Mouse (Mus musculus) thymus, postnatal 0 days (tissue): Measurements from ENCODE around the gene Med25. TPM values are rescaled to one million over a fixed set of nuclear protein-coding genes. Genes with fewer than 3 reads are reported as not detected.

Experiments
- DNase-seq: peaks from one replicate; pipeline ENCODE4 v3.0.0-alpha.2; 2015; ENCODE audit warnings: low spot score
- polyA plus RNA-seq: library from polyadenylated mRNA; unstranded; fragments of >200 nt; fragmentation: Nextera tagmentation; extraction: Ambion mirVana; gene quantifications from 2 replicates; pipeline ENCODE4 v1.2.1, GENCODE M21; 2015

Gene Med25
- polyA plus RNA-seq, 1 experiment from 2014 or later = 60.0 TPM

DNA sequence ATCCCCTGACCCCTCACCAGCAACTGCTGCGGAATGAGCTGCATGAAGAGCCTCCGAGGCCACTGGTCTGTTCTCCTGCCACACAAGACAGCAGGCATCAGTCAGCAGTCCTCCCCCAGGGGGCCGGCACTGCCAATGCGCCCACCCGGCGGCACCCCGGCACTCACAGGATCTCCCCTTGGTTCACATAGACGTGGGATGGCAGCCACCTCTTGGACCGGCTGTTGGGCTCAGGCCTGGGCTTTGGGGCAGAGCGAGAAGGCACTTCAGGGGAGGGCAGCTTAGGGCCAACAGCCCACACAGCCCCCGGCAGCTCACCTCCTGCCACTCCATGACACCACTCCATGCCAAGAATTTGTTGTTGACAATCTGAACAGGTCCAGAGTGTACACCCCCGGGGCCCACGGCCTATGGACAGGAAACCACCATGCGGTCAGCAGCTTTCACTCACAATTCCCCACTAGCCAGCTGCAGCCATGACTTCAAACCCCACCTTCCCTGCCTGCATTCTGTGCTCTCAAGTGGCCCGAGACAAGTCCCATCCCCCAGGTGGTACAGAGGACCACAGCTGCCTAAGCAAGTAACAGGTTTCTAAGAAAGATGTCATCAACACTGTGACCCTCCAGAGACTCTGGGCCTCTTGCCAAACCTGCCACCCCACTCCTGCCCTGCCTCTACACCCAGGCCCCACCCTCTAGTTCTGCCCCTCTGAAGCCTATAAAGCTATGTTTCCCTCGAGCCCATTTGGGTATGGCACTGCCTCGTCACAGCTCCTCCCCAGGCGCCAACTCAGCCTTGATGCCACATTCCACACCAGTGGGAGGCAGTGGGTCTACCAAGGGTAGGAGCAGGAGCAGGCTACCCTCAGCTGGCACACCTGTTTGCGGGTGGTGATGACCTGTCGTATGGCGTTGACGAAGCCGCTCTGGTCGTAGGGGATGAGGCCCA lies 27.6 kb downstream of the Med25 start:
- DNase-seq = no peak

DNA sequence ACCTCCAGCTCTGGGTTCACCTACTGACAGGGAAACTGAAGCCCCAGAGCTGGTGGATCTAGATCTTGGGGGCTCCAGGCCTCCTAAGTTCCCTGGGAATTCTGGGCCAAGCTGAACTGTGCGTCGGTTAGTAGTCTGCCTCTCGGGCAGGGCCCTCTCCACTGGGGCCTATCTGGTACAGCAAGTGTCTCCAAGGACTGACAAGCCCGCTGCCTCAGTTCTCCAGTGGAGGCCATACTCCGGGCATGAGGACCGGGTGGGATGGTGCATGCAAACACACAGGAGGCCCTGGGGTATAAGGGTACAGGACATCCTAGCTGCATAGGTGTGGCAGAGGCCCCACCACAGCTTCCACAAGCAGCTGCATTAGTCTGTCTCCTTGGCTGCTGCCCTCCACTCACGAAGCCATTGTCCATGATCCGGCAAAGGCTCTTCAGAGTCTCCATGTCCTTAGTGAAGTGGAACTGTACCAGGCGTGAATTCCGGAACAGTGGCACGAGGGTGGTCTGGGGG lies 28.5 kb downstream of the Med25 start:
- no peak for DNase-seq

DNA sequence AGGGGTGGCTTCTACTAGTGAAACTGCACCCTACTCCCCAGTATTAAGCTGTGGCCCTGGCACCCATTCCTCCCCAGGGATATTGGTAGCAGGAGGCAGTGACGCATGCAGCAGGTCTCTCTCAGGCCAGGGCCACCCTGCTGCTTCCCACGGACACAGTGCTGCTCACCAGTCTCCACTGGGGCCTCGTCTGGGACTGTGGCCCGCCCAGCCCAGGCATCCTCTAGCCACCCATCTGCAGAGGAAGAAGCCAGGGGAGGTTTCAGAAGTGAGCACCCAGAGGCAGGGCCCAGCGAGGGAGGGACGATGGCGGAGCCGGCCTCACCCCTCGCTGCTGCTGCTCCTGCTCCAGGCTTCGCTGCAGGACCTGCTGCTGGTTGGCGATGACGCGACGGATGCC lies 29.3 kb downstream of the Med25 start:
- no peak for DNase-seq

DNA sequence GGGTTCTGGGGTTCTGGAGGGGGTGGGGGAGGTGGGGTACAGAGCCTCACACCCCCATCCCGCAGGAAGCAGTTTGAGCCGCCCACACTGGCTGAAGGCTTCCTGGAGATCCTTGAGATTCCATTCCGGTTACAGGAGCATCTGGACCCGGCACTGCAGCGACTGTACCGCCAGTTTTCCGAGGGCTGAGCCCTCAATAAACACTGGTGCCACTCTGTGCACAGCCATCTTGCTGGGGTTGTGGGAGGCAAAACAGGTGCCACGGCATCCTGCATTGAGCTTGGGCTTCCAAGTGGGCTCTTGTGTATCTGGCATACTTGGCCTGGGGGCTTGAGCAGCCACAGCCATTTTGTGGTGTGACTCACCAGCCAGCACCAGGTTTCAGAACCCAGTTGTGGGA lies 30.1 kb downstream of the Med25 start:
- DNase-seq = no peak

DNA sequence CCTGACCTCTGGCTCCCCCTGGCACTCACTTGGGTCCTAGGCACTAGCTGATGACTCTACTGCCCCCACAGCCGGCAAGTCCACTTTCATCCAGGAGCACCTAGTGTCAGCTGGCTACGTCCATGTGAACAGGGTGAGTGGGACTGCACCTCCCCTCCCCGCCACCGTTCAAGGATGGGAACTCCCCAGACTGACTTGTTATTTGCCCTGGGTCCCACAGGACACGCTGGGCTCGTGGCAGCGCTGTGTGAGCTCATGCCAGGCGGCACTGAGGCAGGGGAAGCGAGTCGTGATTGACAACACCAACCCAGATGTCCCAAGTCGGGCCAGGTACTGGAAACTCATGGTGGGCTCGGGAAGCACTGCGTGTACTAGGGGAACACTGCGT lies 31.1 kb downstream of the Med25 start:
- no peak for DNase-seq

DNA sequence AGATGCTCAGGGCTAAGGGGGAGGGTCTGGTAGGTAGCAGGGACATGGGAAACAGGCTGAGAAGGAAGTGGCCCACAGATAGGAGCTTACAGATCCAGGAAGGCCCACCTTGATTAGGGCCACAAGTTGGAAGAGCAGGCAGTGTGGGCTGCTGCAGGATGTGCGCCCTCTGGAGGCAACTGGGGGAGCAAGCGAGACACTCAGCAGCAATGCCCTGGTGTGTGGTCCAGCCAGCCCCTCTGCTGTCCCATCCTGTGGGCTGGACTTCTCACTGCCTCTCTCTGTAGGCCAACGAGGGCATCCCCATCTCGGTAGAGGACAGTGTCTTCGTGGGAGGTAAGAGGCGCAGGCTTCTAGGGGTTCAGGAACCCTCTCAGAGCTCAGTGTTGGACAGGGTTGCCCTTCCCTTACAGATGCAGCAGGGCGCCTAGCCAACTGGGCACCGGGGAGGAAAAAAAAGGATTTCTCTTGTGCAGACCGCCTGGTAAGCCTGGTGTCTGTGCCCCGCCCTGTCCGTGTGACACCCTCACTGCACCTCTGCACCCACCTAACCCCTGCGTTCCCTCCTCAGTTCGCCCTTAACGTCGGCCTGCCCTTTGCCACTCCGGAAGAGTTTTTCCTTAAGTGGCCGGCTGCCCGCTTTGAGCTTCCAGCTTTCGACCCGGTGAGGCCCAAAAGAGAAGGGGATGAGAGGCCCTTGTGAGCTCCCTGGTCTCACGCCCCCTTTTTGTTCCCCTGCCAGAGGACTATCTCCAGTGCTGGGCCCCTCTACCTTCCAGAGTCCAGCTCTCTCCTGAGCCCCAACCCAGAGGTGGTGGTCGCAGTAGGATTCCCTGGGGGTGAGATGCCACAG lies 31.7 kb downstream of the Med25 start:
- peak; percentile 68 for DNase-seq

DNA sequence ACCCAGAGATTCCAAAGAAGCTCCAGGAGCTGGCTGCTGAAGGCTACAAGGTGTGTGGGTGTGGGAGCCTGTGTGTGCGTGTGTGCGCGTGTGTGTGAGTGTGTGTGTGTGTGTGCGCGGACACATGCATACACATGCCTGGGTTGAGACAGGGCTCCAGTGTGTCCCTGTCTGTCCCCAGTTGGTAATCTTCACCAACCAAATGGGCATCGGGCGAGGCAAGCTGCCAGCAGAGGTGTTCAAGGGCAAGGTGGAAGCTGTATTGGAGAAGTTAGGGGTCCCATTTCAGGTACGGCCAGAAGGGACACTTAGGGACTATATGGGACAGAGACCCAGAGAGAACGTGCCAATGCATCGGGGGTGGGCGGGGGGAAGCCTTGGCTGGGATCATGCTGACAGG lies 32.6 kb downstream of the Med25 start:
- no peak for DNase-seq

DNA sequence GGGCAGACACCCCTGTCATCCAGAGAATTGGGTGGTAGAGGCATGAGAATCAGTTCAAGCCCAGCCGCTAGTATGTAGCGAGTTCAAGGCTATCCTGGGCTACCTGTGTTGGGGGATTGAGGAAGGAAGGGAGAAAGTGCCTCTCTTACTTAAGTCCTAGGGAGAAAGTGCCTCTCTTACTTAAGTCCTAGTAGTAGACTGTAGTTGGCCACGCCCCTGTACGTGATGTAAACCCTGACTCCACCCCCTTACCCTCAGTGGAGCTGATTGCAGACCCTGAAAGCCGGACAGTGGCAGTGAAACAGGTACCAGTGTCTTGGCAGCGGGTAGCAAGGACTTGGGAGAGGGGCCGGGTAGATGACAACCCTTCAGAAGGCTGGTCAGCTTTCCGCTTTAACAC lies 34.6 kb downstream of the Med25 start:
- peak; percentile 47 for DNase-seq

DNA sequence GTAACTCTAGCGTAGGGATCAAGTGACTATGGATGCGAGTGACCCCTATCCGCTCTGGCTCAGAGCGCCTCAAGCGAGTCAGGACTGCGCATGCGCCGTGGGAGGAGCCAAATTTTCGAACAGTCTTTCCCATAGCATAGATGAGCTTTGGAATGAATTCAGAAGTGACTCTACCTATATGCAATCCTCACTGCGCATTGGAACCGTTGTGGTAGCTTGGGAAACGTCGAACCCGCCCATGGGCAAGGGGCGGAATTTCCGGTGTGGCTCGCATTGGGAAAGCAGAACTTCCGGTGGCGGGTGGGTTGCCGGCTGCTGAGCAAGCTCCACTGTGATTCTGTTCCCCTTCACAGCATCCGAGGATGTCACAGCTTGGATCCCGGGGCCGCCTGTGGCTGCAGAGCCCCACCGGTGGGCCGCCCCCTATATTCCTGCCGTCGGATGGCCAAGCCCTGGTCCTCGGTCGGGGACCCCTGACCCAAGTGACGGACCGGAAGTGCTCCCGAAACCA lies 35.4 kb downstream of the Med25 start, which contains the start of gene Pnkp:
Pnkp (plus strand) TSS at position 98 of the 511 bp plus-strand sequence.
- peak; percentile 89 for DNase-seq

DNA sequence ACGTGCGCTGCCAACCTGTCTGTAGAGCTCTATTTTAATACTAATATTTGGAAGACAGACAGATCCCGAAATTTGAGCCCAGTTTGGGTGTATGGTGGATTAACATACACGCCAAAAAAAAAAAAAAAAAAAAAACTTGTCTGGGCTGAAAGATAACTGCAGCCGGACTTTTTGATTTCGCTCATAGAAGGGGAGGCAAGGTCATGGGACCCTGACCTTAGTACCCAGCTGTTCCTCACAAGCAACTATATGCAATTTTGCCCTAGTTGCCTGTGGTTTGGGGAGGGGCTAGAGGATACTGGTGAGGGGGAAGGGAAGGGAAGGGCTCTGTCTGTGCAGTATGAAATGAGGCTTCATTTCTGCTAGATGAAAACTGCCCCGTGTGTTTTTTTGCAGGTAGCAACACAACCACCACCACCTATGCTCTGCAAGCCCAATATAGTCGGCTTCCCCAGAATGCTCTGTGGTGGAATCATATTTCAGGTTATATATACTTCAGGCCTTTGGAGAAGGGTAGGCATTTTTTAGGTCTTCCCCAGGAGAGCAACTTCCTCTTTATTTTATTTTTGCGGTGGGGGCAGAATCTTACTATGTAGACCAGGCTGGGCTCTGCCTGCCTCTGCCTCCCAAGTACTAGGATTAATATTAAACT lies 36.1 kb downstream of the Med25 start:
- peak; percentile 60 for DNase-seq

DNA sequence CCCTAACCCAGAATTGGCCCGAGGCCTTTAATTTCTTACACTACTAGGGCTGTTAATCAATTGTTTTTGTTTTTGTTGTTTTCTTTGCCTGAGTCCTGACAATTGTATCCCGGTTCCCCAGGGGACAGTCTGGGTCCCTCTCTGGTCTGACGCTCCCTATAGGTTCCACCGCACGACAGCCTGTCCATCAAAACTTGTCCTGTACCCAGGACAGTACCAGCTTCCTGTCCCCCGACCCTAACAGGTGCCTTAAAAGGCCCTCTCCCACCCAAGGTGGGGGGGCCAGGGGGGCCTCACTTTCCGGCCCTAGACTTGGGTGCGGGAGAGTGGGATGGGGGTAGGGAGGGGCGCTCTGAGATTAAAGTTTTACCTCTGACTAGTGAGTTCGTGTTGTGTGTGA lies 37.5 kb downstream of the Med25 start:
- no peak for DNase-seq

DNA sequence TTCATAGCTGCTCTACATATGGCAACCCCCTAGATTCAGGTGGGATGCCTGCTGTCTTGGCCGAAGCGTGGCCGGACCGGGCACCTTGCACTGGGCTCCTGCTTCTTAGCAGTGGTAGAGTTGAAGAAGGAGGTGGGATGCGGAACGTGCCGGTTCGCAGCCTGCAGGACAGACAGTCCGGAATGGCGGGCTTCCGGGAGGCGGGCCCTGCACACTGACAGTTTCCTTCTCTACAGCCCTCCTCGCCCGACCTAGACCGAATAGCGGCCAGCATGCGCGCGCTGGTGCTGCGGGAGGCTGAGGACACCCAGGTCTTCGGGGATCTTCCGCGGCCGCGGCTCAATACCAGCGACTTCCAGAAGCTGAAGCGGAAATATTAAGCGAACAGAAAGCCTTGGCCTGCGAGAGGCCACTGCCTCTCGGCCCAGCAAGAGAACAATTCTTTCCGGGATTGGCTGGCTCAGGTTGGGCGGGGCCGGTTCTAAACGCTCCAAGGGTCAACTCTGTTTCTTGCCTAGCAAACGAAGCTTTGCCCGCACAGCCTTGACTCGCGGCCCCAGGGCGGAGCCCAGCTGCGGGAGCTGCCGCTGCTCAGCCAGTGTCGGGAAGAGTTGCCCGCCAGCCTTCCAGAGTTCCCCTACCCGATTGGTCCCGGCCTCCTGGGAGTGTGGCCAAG lies 38.0 kb downstream of the Med25 start:
- peak; percentile 69 for DNase-seq

DNA sequence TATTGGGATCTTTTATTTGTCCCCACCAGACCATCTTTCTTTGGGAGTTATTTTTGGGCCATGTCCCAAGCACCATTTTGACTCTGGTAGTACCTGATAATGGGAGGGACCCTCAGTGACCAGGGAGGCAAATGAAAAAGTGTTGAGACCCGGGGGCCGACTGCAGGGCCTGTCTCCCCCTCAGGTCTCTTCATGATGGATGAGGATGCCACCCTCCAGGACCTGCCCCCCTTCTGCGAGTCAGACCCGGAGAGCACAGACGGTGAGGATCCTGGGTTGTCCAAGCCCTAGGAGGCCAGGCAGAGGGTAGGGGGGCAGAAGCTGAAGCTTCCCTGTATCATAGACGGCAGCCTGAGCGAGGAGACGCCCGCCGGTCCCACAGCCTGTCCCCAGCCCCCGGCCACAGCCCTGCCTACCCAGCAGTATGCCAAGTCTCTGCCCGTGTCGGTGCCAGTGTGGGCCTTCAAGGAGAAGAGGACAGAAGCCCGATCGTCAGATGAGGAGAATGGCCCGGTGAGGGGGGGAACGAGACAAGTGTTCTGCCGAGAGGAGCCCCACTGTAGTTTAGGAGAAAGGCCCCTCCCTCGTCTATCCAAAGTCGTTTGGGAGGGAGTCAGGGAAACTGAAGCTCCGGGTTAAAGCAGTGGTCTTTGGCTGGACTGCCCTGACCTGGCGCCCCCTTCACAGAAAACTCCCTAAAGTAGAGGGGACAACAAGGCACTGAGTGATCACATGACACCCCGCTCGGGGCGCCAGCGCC lies 38.7 kb downstream of the Med25 start:
- no peak for DNase-seq

DNA sequence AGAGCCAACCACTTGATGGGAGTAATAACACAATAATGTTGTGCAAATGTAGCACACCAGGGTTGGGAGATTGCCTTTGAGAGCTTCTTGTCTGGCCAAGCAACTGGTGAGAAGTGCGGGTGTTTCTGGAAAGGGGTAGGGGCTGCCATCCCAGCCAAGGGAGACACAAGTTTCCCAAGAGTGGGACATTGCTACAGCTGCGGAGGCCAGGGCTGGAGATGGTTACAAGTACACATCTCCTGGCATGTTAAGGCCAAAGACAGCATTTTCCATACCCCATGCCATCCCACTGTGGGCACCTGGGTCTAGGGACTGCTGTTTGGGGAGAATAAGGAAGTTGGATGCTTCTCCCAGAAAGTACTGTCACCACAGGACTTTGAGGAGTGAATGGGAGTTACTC lies 39.4 kb downstream of the Med25 start:
- DNase-seq = no peak

DNA sequence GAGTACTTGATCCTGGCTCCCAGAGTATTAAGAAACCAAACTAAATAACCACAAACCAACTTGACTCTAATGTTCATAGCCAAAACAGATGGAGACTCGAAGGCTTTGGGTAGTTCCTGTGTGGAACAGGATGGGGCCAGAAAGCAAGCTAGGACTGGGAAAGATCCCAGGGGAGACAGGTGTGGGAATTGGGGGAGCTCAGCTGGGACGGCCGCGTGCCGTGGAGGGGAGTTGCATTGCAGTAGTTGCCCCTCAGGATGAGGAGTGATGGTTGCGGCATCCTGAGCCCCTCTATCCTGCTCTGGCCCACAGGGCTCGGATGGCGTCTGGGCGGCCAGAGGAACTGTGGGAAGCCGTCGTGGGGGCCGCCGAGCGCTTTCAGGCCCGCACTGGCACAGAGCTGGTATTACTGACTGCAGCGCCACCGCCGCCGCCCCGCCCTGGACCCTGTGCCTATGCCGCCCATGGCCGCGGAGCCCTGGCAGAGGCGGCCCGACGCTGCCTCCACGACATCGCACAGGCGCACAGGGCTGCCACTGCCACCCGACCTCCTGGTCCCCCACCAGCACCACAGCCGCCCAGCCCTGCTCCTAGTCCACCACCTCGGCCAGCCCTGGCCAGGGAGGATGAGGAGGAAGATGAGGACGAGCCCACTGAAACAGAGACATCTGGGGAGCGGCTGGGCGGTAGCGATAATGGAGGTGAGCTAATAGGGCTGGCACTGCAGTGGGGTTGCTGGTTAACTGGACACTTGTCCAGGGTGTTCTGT lies 40.1 kb downstream of the Med25 start:
- DNase-seq = no peak

DNA sequence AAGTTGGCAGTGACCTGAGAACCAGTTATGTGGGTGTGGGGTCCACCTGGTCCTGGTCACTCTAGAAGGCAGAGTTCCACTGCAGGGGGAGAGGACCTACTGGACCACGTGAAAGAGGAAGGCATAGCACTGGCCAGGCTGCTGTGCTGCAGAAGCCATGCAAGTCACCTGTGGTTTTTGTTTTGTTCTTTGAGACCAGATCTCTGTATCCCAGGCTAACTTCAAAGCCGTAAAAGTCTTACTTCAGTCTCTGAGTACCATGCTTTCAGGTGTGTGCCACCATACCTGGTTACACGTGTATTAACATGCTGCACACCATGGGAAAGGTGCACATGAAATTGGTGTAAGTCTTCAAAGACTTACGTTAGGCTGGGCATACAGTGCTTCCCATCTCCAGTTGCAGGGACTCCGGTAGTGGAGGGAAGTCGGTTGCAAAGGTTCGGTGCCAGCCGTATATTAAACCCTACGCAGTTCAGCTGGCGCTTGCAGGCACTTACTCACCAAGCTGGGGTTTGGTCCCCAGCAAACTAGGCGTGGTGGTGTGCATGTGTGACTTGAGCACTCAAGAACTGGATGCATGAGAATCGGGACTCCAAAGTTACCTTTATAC lies 40.8 kb downstream of the Med25 start:
- no peak for DNase-seq

DNA sequence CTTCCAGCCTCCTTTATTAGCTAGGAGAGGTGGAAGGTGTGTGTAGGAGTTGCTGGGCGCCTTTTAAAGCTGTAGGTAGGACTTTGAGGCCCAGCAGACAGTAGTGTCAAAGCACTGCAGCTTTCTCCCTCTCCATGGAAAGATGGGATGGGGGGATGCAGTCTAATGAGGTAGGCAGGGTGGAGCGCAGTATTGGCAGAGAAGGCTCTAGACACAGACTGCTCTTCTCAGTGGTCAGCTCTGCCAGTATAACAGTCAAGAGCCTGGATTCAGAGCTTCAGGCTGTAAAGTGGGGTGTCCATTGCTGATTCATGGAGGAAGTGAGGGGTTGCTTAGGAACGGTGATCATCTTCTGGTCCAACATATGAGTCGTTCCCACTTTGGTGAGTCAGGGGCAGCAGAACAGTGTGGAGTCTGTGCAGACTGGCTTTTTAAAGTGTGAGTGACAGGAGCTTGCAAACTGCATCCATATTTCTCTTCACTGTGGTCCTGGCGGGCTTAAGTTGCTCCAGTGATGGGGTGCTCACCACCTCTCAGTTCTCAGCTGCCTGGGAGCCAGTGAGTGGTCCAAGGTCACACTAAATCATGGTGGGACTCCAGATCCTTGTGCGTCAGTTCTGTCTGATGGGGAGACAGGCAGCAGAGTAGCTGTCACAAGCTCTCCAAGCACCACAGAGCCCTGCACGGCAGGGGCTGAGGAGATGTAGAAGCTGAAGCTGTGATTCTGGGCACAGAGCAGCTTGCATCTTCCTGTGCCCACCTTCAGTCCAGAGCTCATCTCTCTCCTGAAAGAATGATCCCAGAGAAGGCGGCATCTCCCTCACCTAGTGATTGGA lies 41.5 kb downstream of the Med25 start:
- DNase-seq = no peak

DNA sequence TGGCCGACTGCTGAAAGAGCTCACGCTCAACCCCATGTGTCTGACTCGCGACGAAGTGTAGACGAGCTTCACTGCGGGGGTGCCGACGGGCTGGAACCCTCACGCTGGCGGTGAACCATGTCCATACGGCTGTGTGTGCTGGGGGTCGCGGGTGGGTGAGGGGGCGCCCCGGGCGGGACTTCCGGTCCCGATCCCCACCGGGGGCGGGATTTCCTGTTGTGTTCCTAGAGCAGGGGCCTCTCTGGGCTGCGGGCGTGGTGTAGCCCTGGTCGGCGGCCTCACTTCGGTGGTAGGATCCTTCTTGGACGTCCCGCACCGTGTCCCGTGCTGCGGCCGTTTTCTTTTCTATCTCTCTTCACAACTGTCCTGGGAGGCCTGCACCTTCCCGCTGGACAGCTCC lies 42.4 kb downstream of the Med25 start:
- DNase-seq = peak; percentile 82
